Mouse (Mus musculus): ENCODE data around the gene Iqcj. TPM values are rescaled to one million over a fixed set of nuclear protein-coding genes. Genes with fewer than 3 reads are reported as not detected.

Iqcj gene
- polyA plus RNA-seq, 1 experiment from 2014 or later, result not detected

DNA sequence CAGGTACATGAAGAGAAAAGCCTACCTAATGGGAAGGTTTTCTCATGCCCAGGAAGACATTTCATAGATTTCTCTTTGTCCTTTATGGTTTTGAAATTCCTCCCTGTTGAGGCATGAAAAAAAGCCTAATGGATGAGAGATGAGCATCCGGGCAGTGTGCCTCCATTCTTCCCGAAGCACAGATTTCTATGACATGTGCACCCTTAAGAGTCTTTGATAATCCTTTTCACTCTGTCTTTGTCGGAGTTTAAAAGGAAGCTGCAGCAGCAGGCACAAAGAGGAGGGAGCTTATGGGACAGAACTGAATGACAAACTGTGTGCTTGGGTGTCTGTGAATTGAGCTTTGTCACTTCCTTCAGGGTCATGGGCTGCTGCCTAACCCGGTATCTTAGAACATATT is 127.4 kb downstream of the Iqcj start:
- Histone ChIP-seq H3K27ac (no peak overlapping the region), H3K27me3 (no peaks in the 10 kb centered on the region), H3K4me3 (replicated peaks) (no peak overlapping the region), H3K9ac (replicated peaks) (no peak overlapping the region), H3K9me3 (no peaks in the 10 kb centered on the region), H3K4me1 (replicated peaks) (no peaks in the 10 kb centered on the region), H3K4me2 (no peak overlapping the region), H3K36me3 (no peaks in the 10 kb centered on the region)
- ATAC-seq (ENCODE audit: insufficient number of reproducible peaks, insufficient read depth, low FRiP score, low TSS enrichment, low read depth), result no peak
- 72% methylated on average over 4 of the region's 4 CpGs for whole genome bisulfite sequencing

DNA sequence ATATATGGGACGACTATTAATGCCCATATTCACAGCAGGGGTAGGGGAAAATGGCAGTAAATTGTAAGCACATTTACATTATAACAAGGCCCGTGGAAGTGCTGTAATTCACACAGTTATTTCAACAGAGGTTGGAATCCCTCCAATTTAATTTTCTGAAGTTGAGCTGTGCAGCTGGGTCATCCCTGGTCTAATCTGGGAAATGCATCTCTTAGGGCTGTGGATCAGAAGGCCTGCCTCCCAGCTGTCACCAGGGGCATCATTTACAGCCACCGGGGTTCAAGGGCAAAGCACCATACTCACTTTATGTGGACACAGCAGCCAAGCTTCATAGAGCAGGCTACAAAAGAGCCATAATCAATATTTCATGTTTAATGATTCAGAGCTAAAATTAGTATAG is 144.1 kb downstream of the Iqcj start:
- no peak overlapping the region for H3K27ac ChIP-seq
- H3K9me3 ChIP-seq, result no peaks in the 10 kb centered on the region
- H3K4me3 ChIP-seq (replicated peaks), result no peak overlapping the region
- H3K36me3 ChIP-seq, result no peaks in the 10 kb centered on the region
- H3K4me2 ChIP-seq, result no peak overlapping the region
- 0 out of 2 replicates have a peak, but pooled peaks cover 5% of the 10 kb centered on the region for H3K4me1 ChIP-seq (replicated peaks)
- H3K27me3 ChIP-seq, result peaks cover 5% of the 10 kb centered on the region; the same call in 1 of the 2 replicates
- 46% methylated on average over 3 of the region's 3 CpGs for WGBS
- no peak for ATAC-seq (ENCODE audit: insufficient number of reproducible peaks, insufficient read depth, low FRiP score, low TSS enrichment, low read depth)
- no peak overlapping the region for H3K9ac ChIP-seq (replicated peaks)

DNA sequence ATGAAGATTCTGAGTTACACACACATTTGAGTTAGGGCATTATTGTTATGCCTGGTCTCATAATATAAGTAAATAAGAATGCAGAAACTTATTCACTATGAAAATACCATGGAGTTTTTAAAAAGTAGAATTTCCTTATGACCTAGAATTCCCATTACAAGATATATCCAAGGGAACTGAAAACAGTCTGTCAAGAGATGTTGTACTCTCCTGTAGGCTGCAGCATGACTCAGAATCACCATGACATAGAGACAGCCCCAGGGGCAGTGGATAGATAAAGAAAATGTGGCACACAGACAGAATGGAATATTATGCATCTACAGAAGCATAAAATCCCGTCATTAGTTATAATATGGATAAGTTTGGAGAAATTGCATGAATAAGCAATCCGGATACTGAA is 150.9 kb downstream of the Iqcj start:
- Histone ChIP-seq H3K9me3 (no peaks in the 10 kb centered on the region), H3K4me1 (replicated peaks) (no peaks in the 10 kb centered on the region), H3K36me3 (no peaks in the 10 kb centered on the region), H3K9ac (replicated peaks) (no peak overlapping the region), H3K4me2 (no peak overlapping the region), H3K4me3 (replicated peaks) (no peak overlapping the region), H3K27ac (no peak overlapping the region), H3K27me3 (peaks cover 21% of the 10 kb centered on the region)
- 93% methylated on average over 2 of the region's 2 CpGs for WGBS
- no peak for ATAC-seq (ENCODE audit: insufficient number of reproducible peaks, insufficient read depth, low FRiP score, low TSS enrichment, low read depth)

DNA sequence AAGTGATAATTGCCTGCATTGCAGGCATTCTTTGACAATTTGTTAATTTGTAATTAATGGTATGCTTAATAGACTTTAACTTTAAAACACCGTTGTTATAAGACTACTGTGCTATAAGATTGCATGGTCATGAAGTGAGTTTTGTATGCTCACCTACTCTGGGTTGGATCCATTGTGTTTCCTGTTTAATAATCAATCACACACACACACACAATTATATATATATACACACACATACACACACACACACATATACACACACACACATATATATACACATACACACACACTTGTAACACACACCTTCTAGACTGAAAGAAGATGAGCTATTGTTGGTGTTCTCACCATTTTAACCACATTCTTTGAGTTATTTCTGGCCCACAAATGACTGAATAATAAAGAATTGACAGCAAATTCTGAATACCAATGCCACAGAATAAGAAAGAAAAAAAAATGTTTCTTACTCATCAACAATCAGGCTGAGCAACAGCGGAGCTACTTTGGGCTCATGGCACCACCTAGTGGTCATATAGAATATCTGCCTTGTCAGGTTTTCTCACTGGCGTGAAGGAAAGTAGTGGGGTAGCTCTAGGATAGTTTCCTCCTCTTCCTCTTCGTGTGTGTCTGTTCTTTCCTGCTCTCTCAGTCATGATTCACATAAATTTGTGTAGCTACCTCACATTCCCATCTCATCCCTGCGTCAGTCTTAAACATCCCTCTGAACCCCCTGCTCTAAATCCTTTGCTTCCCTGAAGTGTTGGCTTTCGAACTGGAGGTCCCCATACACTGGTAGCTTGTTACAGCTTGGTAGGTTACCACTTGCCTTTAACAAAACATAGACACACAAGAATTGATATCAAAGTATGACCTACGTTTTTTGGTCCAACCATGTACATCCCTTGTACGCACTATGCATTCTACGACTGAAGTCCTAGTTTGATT is 153.7 kb downstream of the Iqcj start:
- Histone ChIP-seq H3K36me3 (no peaks in the 10 kb centered on the region), H3K9me3 (no peaks in the 10 kb centered on the region), H3K27ac (no peak overlapping the region), H3K4me2 (no peak overlapping the region), H3K4me1 (replicated peaks) (no peaks in the 10 kb centered on the region), H3K4me3 (replicated peaks) (no peak overlapping the region), H3K9ac (replicated peaks) (no peak overlapping the region), H3K27me3 (peaks cover 36% of the 10 kb centered on the region)
- ATAC-seq (ENCODE audit: insufficient number of reproducible peaks, insufficient read depth, low FRiP score, low TSS enrichment, low read depth), result no peak
- WGBS, result 48% methylated on average over 9 of the region's 9 CpGs

DNA sequence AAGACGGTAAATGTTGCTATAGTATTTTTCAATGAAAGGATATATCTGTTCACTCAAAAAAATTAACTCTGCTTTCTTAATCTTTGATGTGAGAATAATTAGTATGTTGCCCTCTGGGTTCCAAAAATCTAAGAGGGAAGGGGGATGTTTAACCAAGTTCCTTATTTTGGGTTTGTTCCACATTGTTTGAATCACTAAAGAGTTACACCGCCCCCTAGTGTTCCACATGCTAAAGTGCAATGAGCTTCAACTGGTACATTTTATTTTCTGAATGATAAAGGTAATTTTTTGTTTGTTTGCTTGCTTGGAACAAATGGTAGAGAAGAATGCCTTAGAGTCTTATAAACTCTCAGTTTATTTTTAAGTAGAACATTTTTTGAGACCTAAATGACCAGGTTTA is 161.5 kb downstream of the Iqcj start:
- ATAC-seq (ENCODE audit: insufficient number of reproducible peaks, insufficient read depth, low FRiP score, low TSS enrichment, low read depth), result no peak
- Histone ChIP-seq H3K9me3 (no peaks in the 10 kb centered on the region), H3K9ac (replicated peaks) (no peak overlapping the region), H3K27me3 (peaks cover 31% of the 10 kb centered on the region), H3K4me3 (replicated peaks) (no peak overlapping the region), H3K4me2 (no peak overlapping the region), H3K36me3 (no peaks in the 10 kb centered on the region), H3K27ac (no peak overlapping the region), H3K4me1 (replicated peaks) (no peaks in the 10 kb centered on the region)
- WGBS, result 48% methylated on average over 2 of the region's 2 CpGs

DNA sequence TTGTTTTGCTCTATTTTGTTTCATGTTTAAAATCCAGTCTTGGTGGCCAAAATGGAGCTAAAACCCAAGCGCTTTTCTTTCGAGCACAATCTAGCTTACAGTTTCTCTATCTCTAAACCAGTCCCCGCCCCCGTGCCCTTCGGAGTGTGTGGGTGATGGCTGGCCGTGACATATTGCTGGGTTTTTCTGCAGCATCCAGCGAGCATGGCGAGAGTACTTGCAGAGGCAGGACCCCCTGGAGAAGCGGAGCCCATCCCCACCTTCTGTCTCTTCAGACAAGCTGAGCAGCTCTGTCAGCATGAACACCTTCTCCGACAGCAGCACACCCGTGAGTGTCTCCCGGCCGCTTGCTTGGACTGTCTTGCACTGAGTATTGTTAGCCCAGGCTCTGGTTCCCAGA is 163.1 kb downstream of the Iqcj start:
- no peaks in the 10 kb centered on the region for H3K4me1 ChIP-seq (replicated peaks)
- no peak overlapping the region for H3K4me3 ChIP-seq (replicated peaks)
- 64% methylated on average over 13 of the region's 13 CpGs for WGBS
- no peak overlapping the region for H3K27ac ChIP-seq
- no peak for ATAC-seq (ENCODE audit: insufficient number of reproducible peaks, insufficient read depth, low FRiP score, low TSS enrichment, low read depth)
- H3K4me2 ChIP-seq, result no peak overlapping the region
- H3K27me3 ChIP-seq, result peaks cover 17% of the 10 kb centered on the region
- peak overlapping the region; percentile 5; the same call in 1 of the 2 replicates for H3K9ac ChIP-seq (replicated peaks)
- H3K36me3 ChIP-seq, result no peaks in the 10 kb centered on the region
- no peaks in the 10 kb centered on the region for H3K9me3 ChIP-seq

DNA sequence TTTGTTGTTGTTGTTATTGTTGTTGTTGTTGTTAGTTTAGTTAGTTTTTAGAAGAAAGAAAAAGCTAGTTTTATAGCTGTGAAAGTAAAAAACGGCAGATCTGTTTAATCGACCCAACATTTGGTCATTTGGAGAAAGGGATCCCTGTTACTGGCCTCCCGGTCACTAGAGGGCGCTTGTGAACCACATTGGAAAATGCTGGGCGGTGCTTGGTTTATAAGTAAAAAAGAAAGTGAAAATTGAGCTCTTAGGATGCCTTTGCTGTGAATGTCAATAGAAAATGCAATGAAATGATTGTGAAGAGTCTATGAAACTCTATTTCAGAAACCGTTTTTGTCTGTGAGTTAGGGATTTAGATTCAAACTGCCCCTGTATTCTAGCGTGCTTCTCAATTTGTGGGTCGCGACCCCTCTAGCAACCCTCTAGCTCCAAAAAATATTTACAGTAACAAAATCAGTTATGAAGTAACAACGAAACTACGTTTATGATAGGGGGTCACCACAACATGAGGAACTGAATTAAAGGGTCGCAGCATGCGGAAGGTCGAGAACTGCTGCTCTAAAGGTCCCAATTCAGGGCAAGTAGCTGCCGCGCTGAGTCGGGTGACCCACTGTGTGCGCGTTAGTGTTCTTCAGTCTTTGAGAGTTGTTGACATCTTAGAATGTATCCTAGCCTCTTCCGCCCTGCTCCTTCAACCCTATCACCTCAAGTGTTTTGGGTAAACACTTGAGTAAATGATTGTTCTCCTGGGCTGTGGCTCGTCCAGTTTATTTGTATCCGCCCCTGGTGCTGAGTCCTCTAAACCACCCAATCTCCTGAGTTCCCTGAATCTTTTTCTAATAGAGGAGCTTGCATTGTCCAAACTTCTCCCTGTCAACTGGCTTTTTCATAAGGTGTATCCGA is 164.6 kb downstream of the Iqcj start:
- Histone ChIP-seq H3K36me3 (no peaks in the 10 kb centered on the region), H3K9ac (replicated peaks) (no peak overlapping the region), H3K9me3 (no peaks in the 10 kb centered on the region), H3K4me2 (peak overlapping the region; percentile 28), H3K27me3 (peaks cover 18% of the 10 kb centered on the region), H3K4me3 (replicated peaks) (peak overlapping the region; percentile 20), H3K4me1 (replicated peaks) (no peaks in the 10 kb centered on the region), H3K27ac (no peak overlapping the region)
- ATAC-seq (ENCODE audit: insufficient number of reproducible peaks, insufficient read depth, low FRiP score, low TSS enrichment, low read depth), result no peak
- WGBS, result 57% methylated on average over 23 of the region's 23 CpGs

DNA sequence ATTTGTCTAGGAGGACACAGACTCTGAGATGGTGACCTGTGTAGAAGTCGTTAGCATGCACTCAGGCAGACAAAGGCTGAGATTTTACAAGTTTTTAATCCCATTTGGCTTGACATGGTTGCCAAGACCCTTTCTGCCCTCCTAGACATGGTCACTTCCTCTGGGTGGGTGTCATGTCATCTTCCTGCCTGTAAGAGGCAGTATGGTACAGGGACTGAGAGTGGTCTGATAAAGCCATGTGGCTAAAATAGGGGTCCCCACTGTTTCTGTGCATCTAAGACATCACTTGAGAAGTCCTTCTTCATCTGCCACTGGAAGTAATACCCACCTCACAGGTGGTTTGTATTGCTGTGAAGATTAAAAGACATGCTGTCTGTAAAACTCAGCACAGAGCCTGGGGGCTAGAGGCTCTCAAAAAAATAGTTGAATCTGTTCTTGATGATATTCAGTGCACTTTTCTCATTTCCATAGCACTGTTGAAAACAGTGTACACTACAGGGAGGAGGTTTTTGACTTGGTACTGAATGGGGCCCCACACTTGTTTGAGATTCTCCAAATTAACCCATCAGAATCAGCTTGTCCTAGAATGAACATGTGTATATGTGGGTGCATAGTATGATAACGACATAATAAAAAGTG is 167.3 kb downstream of the Iqcj start:
- Histone ChIP-seq H3K9ac (replicated peaks) (no peak overlapping the region), H3K9me3 (no peaks in the 10 kb centered on the region), H3K4me2 (no peak overlapping the region), H3K27me3 (peaks cover 25% of the 10 kb centered on the region), H3K4me3 (replicated peaks) (no peak overlapping the region), H3K36me3 (no peaks in the 10 kb centered on the region), H3K4me1 (replicated peaks) (no peaks in the 10 kb centered on the region), H3K27ac (no peak overlapping the region)
- WGBS, result 51% methylated on average over 2 of the region's 2 CpGs
- ATAC-seq (ENCODE audit: insufficient number of reproducible peaks, insufficient read depth, low FRiP score, low TSS enrichment, low read depth), result no peak

DNA sequence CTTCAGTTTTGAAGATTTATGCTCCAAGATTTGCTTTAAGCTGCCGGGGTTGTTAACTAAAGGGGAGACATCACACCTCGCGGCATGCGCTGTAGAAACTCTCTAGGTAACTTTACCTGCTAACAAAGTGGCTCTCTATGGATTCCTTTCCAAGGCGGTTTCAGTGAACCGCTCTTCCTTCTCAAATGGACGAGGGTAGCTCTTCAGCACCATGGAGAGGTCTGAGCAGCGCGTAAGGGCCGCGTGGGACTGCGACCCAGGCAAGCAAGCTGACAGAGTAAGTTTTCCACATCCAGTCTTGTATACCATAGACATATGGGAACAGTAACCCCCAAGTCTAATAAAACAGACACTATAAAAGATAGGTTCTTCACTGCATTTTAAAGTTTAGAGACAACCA is 172.7 kb downstream of the Iqcj start, which contains the start of gene Schip1:
TSS of gene Schip1 (plus strand) at position 72 of the 400 bp plus-strand sequence.
- 31% methylated on average over 12 of the region's 12 CpGs for WGBS
- H3K4me1 ChIP-seq (replicated peaks), result no peaks in the 10 kb centered on the region
- H3K27me3 ChIP-seq, result peaks cover 8% of the 10 kb centered on the region; the same call in 1 of the 2 replicates
- H3K27ac ChIP-seq, result no peak within 1 kb of the TSS
- no peak within 1 kb of the TSS for H3K4me3 ChIP-seq (replicated peaks)
- no peaks in the 10 kb centered on the region for H3K36me3 ChIP-seq
- H3K9me3 ChIP-seq, result no peaks in the 10 kb centered on the region
- ATAC-seq (ENCODE audit: insufficient number of reproducible peaks, insufficient read depth, low FRiP score, low TSS enrichment, low read depth), result no peak
- H3K4me2 ChIP-seq, result no peak within 1 kb of the TSS
- H3K9ac ChIP-seq (replicated peaks), result no peak within 1 kb of the TSS

DNA sequence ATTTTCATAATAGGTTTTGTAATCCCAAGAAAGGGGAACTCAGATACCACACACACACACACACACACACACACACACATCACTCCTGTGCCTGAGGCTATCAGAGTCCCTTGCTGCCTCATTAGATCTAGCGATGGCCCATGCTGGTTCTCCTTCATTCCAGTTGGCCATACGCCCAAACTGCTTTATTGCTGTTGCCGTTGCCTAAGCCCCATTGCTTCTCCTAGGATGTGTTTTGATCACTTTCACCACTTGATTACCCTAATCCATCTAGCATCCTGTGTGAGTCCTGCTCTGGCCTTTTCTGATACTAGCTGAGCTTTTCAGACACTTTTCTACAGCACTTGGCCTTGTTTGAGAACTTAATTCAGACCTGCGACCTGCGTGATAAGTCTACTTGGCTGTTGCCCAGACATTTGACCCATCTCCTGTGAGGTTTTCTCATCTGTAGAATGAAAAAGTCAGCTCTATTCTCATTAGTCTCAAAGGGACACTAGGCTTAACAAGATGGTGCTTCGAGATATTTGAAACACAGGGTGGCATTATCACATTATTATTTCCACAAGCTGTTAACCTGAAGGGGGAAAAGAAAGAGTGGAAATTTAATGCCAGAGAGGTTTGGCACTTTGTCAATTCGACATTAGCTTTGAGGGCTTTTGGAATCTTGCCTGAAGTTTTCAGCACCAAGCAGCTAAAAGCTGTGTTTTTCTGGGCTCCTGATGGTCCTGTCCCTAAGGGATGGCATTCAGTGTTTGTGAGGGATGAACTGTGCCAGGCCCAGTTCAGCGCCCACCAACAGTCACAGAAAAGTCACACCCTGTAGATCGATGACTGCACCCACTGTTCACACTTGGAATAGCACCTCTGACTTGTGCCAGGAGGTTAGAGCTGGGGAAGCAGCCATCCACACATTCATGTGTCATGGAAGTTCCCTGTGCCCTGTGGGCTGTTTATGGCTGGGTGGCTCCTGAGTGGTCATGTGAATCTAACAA is 179.7 kb downstream of the Iqcj start:
- H3K9ac ChIP-seq (replicated peaks), result no peak overlapping the region
- H3K4me2 ChIP-seq, result no peak overlapping the region
- no peak overlapping the region for H3K4me3 ChIP-seq (replicated peaks)
- H3K4me1 ChIP-seq (replicated peaks), result no peaks in the 10 kb centered on the region
- WGBS, result 68% methylated on average over 9 of the region's 9 CpGs
- H3K9me3 ChIP-seq, result no peaks in the 10 kb centered on the region
- no peaks in the 10 kb centered on the region for H3K27me3 ChIP-seq
- no peaks in the 10 kb centered on the region for H3K36me3 ChIP-seq
- H3K27ac ChIP-seq, result no peak overlapping the region
- no peak for ATAC-seq (ENCODE audit: insufficient number of reproducible peaks, insufficient read depth, low FRiP score, low TSS enrichment, low read depth)
